Mouse (Mus musculus): Measurements from ENCODE around the gene Kansl3.

The Kansl3 gene

DNA sequence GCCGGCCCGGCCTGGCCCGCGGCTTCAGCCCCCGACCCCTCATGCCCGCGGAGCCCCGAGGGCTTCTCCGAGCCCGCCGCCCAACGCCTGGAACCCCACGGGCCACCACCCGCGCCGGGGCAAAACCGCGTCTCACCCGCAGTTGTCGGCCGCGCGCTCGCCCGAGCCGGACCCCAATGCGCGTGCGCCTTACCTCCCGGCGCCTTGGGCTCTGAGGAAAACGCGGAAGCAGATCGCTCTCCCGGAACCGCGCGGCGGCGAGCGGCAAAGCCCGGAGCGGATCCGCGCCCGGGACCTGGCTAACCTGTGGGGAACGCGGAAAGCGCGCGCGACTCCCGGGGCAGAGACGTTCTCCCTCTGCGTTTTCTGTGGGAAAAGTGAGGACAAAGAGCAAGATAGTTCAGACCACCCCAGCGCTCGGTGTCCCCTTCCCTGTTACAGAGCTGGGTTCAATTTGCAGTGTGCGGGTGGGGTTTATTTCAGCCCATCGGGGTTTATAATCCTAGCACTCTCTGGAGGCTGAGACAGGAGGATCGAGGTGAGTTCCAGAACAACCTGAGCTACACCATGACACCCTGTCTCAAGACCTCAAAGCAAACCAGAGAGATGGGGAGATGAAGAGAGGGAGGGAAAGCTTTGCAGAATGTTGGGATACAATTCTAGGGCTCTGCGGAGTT is at the start of gene Kansl3:
TSS of gene Kansl3 (minus strand) at position 213 of the 677 bp plus-strand sequence.
- peak; percentile 13 for DNase-seq (ENCODE audit: extremely low read depth, low read depth, low spot score)

GRCm38 (mm10) chr1:36404531-36404930 is 35.5 kb upstream of the Kansl3 start:
- DNase-seq (ENCODE audit: extremely low read depth, low read depth, low spot score) = no peak

- DNase-seq (ENCODE audit: extremely low read depth, low read depth, low spot score) = no peak
Observed at GRCm38 (mm10) chr1:36401509-36401908, 32.5 kb upstream of the Kansl3 start.

DNA sequence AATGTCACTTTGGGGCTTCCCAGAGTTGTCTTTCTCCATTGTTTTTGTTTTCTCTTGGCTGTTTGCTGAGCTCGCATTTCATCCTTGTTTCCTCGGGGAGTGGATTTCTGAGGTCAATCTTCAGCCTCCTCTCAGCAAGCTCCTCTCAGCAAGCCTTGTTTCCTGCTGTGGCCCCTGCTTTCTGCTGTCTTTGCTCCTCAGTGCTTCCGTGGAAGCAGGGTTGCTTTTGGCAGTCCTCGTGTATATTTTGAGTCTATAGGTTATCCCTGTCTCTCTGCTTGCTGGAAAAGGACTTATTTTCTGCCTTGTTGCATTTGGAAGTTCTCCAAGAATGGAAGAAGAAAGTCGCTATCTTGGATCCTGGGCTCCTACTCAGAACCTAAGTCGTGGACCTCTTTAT is 28.1 kb upstream of the Kansl3 start:
- no peak for DNase-seq (ENCODE audit: extremely low read depth, low read depth, low spot score)

GRCm38 (mm10) chr1:36379582-36379981 is 10.6 kb upstream of the Kansl3 start:
- no peak for DNase-seq (ENCODE audit: extremely low read depth, low read depth, low spot score)

GRCm38 (mm10) chr1:36378880-36379279 is 9.9 kb upstream of the Kansl3 start:
- DNase-seq (ENCODE audit: extremely low read depth, low read depth, low spot score) = no peak

GRCm38 (mm10) chr1:36371934-36372845 is 3.2 kb upstream of the Kansl3 start, which contains the start of gene Fer1l5:
TSS of gene Fer1l5 (plus strand) at chr1:36372291.
- DNase-seq (ENCODE audit: extremely low read depth, low read depth, low spot score) = no peak

GRCm38 (mm10) chr1:36370918-36371317 is 1.9 kb upstream of the Kansl3 start:
- peak; percentile 31 for DNase-seq (ENCODE audit: extremely low read depth, low read depth, low spot score)

GRCm38 (mm10) chr1:36368112-36368968 is 641 bp downstream of the Kansl3 start:
- no peak for DNase-seq (ENCODE audit: extremely low read depth, low read depth, low spot score)

- no peak for DNase-seq (ENCODE audit: extremely low read depth, low read depth, low spot score)
Observed at GRCm38 (mm10) chr1:36367698-36368097, 1.3 kb downstream of the Kansl3 start.

DNA sequence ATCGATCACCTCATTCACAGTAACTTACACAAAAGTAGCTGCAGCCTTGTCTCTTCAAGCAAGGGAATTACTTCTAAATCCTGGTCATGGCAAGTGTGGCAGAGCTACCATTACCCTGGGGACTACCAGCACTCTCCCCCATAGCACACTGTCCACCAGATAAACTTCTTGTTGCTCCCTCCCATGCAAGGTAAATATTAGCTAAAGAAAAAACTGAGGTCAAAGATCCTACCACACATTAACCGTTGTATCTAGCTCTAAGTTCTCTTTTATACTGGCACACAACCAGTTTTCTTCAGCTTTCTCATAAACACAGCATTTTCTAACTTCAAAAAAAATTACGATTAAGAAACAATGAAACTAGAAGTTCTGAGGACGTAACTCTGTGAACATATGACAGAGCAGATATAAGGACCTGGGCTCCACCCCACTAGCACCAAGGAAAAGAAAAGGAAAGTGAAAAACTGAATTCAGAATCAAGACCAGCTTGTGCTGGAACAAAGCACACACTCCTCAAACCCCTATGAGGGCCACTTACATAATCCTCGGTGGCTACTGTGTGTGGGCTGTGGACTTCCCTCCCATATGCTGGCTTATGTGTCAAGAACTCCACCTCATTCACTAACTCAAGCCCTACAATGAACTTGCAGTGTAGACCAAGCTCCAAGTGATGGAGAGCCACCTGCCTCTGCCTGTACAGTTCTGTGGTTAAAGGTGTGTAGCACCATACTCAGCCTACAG is 11.9 kb downstream of the Kansl3 start:
- DNase-seq (ENCODE audit: extremely low read depth, low read depth, low spot score) = no peak

DNA sequence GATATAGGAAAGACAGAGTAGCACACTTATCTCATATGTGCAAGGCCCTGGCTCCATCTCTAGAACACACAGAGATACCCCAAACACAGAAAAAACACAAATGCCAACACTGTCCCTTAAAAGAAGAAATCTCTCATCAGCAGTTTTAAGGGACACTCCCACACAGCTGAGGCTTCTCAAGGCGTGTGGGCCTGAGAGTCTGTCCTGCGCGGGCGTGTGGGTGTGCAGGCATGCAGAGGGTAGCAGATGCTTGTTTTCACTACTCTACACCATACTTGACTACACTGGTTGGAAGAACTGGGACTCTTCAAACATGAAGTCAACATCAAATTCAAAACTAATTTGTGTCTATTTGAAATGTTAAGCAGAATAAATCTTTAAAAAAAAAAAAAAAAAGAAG is 16.6 kb downstream of the Kansl3 start:
- DNase-seq (ENCODE audit: extremely low read depth, low read depth, low spot score) = no peak

GRCm38 (mm10) chr1:36342547-36342946 is 26.4 kb downstream of the Kansl3 start:
- DNase-seq (ENCODE audit: extremely low read depth, low read depth, low spot score) = no peak

DNA sequence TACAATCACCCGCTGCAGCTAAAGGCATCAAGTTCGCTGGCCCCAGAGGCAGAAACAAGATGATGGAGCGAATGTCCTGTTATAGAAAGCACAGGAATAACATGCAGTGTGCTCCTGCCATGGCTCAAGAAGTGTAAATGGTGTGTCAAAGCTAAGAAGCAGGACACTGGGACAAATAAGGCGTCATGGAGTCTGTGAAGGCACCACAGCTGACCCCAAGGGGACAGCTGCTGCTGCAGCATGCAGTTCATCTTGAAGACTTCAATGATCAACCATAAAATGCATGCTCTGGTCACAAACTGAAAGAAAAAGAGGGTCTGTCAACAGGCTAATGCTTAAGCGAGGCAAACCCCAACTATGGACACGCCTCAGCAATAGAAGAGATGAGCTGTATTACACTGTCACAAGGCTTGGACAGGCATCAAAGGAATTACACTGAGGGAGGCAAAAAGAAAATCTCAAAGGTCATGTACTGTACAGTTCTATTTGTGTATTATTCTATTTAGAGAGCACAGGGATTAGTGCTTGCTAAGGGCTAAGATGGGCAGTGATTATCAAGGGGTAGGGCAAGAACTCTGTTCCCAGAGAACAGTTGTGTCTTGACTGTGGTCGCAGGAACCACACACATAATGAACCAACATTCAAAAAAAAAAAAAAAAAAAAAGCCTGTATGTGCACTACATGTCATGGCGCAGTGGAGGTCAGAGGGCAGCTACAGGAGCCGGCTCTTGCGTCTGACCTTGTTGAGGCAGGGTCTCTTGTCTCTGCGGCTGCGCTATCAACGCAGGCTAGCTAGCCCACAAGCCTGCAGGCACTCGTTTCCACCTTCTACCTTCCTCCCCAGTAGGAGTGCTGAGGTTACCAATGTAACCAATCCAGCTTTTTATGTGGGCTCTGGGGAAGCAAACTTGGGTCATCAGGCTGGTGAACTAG is 35.8 kb downstream of the Kansl3 start:
- no peak for DNase-seq (ENCODE audit: extremely low read depth, low read depth, low spot score)

DNA sequence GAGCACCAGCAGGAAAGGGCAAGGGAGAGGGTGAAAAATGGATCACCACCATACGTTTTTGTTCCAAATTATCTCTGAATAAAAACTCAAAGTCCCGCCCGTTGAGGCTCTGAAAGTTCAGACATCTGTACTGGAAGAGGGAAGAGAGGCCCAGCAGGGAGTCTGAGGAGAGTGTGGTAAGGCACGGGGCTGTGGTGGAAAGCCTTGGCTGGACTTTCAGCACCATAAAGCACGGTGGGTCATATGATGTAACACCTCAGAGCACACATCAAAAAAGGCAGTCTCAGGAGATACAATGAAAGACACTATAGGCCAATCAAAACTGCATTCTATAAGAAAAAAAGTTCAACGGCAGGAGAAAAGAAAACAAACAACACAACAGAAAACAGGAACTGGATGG is 37.2 kb downstream of the Kansl3 start:
- DNase-seq (ENCODE audit: extremely low read depth, low read depth, low spot score) = no peak

DNA sequence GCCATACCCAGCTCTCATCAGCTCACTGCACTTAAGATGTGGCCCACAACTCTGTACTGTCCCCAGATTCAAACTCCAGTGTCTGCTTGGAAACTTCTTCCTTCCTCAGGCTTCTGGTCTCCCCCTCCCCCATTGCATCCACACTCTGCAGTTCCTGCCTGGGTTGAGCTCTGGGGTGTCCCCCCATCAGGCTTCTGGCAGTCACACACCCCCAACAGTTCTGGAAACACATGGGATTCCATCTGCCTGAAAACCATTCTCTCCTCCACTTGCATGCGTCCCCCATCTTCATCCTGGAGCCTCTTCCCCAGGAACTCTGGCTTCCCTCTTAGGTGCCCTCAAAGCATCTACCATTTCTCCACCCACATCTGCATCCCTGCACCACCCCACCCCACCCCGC is 42.2 kb downstream of the Kansl3 start:
- DNase-seq (ENCODE audit: extremely low read depth, low read depth, low spot score) = no peak

- DNase-seq (ENCODE audit: extremely low read depth, low read depth, low spot score) = no peak
Observed at GRCm38 (mm10) chr1:36325900-36326321, 43.1 kb downstream of the Kansl3 start.

GRCm38 (mm10) chr1:36323746-36324448 is 45.1 kb downstream of the Kansl3 start:
- DNase-seq (ENCODE audit: extremely low read depth, low read depth, low spot score) = no peak

GRCm38 (mm10) chr1:36323076-36323475 is 45.9 kb downstream of the Kansl3 start:
- no peak for DNase-seq (ENCODE audit: extremely low read depth, low read depth, low spot score)
